Mouse (Mus musculus): ENCODE data around the gene Ss18l1.

The Ss18l1 gene

DNA sequence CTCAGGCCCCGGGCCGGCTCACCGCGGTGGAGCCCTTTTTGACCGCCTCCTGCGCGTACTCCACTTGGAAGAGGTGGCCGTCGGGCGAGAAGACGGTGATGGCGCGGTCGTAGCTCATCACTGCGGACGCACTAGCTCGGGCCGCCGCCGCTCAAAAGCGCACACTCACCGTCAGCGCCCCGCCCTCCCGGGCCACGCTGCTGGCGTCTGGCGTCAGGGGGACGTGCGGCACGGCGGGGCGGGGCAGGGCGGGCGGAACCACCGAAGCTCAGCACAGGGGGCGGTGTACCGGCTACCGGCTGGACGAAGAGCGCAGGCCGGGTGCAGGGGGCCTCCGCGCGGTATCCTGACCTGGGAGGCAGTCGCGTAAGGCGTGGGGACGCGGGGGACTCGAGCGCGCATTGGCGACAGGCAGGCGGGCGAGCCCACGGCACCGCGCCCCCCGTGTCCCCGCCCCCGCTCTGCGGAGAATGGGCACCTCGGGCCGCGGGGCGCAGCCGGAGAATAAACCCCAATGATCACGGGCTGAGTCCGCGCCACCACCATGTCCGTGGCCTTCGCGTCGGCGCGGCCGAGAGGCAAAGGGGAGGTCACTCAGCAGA lies at the start of gene Ss18l1, which contains the start of gene Psma7:
Ss18l1 (plus strand) TSS at position 254 of the 602 bp plus-strand sequence.
Psma7 (minus strand) TSS at position 178 of the 602 bp plus-strand sequence.
- no peak for TF ChIP-seq GATA4 (IDR thresholded peaks at IDR 0.05; ENCODE audit: insufficient replicate concordance, low read length)

DNA sequence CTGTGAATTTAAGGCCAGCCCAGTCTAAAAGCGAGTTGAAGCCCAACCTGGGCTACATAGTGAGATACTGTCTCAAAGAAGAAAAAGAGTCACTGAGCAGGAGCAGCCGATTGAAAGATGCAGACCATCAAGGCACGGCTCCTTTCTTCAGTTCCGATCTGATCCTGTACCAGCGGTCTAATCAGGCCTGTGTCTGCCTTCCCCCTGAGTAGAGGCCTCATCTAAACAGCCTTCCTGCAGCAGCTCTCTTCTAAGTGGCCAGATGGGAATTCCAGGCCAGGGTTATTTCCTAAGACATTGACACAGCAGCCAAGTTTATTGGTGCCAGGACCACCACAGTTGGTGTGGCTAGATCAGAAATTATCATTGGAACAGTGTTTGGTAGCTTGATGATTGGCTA lies 49.2 kb upstream of the Ss18l1 start:
- no peak for TF ChIP-seq GATA4 (IDR thresholded peaks at IDR 0.05; ENCODE audit: insufficient replicate concordance, low read length)

DNA sequence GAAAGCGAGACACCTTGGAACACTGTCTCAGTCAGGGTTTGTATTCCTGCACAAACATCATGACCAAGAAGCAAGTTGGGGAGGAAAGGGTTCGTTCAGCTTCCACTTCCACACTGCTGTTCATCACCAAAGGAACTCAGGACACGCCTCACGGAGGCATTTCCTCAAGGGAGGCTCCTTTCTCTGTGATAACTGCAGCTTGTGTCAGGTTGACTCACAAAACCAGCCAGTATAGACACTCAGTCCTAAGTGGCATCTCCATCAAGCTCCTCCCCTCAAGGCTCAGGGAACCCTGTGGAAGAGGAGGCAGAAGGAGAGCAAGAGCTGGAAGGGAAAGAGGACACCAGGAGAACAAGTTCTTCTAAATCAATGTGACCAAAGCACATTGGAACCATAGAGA lies 43.9 kb upstream of the Ss18l1 start:
- no peak for TF ChIP-seq GATA4 (IDR thresholded peaks at IDR 0.05; ENCODE audit: insufficient replicate concordance, low read length)

DNA sequence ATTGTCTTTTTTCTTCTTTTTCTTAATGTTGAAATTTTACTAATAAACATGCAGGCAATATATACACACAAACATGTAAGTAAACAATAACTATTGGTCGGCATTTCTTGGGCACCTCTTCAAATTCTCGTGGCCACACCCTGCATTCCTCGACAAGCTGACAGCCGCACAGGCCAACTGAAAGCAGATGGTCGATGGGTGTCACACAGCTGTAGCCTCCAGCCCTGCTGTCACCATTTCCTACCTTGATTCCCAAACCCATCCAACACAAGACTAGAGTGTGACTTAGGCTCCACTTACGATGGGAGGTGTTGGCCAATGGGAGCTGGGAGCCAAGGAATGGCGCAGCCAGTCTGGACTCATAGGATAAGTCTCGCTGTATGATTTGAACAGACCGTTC lies 40.7 kb upstream of the Ss18l1 start:
- no peak for TF ChIP-seq GATA4 (IDR thresholded peaks at IDR 0.05; ENCODE audit: insufficient replicate concordance, low read length)

DNA sequence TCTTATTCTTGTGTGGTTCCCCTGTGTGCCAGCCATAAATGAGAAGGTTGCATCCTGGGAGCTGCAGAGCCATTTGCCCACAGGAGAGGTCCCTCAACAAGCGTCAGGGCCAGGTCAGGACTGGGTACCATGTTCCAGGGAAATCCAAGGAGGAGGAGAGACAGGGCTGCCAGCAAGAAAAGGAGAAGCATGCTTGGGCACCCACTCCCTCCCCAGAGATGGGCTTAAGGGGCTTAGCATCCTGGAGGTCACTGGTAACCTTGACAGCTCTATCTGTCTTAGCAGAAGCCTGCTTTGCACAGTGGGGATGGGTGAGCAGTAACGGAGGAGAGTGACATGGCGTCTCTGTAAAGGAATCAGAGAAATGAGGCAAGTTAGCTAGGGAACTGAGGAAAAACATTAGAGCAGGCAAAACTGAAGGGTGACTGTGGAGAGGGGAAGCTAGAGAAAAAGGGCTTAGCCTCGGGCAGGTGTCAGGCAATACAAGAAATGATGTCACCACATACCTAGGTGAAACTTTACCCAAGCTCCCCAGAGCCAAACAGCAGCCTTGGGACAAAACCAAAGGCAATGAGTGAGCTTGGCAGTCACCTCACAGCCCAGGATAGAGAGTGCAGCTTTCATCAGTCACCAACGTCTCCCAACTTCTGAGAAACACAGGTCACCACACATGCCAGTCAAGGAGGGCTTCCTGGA lies 36.5 kb upstream of the Ss18l1 start:
- TF ChIP-seq GATA4 (IDR thresholded peaks at IDR 0.05; ENCODE audit: insufficient replicate concordance, low read length): no peak

DNA sequence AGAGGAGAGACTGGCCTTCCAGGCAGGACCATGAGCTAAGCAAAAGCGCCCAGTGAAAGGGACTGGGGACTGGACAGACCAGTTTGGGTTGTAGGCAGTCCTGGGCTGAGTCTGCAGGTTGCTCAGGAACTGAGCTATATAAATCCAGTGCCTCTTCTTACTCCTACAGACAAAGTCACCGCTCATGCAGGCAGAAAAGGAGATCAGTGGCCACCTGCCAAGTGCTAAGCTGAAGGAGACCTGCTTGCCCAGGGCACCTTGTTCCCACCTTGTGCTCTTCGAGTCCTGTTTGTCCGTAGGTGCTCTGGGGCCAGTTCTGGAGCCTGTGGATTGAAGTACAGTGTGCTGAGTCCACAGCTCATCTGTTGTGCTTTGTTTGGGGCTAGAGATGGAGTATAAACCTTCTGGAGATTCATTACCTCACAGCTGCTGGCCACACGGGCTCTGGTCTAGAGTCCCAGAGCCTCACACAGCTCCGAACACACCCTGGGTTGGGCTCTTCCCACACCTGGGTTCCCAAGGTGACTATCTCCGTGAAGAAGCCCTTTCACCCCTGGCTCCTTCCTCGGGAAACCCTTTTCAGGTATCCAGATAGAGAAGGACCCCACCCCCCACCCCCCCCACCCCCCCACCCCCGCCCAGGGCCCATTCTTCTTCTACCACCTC lies 35.8 kb upstream of the Ss18l1 start:
- no peak for TF ChIP-seq GATA4 (IDR thresholded peaks at IDR 0.05; ENCODE audit: insufficient replicate concordance, low read length)

DNA sequence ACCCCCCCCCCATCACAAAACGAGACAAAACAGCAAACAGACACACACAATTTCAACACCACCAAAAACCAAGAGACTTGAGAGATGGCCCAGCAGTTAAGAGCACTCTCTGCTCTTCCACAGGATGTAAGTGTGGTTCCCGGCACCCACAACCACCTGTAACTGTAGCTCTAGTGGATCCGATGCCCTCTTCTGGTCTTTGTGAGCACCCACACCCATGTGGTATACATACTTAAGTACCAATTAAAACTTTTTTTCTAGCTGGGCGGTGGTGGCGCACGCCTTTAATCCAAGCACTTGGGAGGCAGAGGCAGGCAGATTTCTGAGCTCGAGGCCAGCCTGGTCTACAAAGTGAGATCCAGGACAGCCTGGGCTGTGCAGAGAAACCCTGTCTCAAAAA lies 31.6 kb upstream of the Ss18l1 start:
- TF ChIP-seq GATA4 (IDR thresholded peaks at IDR 0.05; ENCODE audit: insufficient replicate concordance, low read length): no peak

DNA sequence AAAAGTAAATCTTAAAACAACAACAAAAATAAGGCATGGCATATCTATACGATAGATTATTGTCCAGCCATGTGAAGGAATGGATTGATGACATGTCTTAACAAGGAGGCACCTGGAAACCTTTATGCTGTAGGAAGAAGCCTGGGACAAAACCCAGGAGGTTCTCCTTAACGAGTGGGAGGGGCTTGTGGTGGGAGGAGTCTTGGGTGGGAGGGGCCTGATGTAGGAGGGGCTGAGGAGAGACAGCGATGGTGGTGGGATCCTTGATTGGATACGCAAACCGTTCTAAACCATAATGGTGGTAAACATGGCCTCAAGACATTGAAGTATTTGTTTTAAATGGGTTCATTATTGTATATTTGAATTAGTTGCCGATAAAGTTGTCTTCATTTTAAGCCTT lies 30.9 kb upstream of the Ss18l1 start:
- TF ChIP-seq GATA4 (IDR thresholded peaks at IDR 0.05; ENCODE audit: insufficient replicate concordance, low read length): no peak

DNA sequence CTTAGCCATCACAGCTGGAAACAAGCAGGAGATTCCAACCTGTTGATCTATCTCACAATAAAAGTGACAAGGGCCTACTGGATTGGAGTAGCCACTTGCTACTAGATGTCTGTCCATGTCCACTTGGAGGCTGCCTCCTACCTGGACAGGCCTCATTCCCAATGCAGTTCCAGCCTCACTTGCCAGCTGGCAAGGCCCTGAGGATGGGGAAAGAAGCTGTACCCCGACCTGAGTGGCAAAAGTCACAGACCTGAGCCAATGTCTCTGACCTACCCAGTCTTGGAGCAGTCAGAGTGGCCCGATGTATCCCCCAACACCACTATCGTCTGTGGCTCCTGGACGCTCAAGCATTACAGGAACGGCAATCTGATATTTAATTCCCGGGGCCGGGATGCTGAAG lies 28.6 kb upstream of the Ss18l1 start:
- no peak for TF ChIP-seq GATA4 (IDR thresholded peaks at IDR 0.05; ENCODE audit: insufficient replicate concordance, low read length)

DNA sequence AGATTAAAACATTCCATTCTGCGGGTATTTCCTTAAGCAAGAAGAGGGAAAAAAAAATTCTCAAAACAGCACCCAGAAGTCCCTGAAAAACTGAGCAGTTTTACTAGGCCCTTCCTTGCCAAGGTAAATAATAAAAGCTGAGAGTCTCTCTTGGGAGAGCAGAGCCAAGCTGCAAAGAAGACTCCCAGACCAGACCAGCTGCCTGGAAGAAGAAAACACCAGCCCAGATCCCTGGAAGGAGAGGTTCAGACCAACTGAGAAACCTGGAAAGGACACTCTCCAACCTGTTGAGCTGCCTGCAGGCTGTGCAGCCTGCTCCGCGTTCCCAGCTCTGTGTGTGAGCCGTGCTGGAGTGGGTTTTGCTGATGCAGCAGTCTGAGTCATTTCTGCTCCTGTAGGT lies 24.7 kb upstream of the Ss18l1 start:
- TF ChIP-seq GATA4 (IDR thresholded peaks at IDR 0.05; ENCODE audit: insufficient replicate concordance, low read length): no peak

DNA sequence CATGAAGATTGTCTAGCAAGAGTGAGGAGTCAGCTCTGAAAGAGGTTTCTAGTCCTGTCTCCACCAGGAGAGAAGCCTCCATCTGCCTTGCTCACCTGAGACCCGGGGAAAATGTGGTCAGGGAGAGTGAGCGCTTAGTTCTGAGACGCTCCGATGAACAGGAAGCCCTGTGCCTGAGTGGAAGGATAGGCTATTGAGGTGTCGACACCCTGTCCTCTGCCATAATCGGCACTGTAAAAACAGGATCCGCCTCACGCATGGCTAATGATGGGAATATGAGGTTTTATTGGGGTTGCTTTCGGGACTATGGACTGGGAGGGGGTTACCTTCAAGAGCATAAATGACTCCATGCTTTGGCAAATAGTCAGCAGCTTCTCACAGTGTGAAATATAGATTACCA lies 23.7 kb upstream of the Ss18l1 start:
- no peak for TF ChIP-seq GATA4 (IDR thresholded peaks at IDR 0.05; ENCODE audit: insufficient replicate concordance, low read length)

DNA sequence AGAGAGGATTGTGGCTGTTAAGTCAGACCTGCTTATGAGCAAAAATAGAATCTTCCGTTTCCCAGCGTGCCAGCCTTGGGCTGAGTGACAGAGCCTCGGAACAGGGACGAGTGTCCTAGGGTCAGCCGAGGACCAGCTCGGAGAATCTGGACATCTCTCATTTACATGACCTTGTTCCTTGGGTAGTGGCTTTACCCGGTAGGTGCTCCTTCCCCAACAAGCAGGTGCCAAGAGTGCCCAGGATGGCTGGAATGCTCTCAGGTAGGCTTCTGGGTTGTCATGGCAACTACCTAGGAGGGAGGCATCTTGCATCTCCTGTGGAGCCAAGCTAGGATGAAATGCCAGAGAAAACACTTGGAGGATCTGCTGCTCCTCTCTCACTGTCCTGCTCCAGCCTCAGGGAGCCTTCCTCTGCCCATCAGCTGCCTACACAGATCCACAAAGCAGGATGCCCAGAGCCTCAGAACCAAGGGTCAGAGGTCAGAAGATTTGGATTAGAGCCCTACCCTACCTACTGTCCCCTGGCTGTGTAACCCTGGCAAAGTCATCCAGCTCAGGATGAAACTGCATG lies 22.1 kb upstream of the Ss18l1 start:
- no peak for TF ChIP-seq GATA4 (IDR thresholded peaks at IDR 0.05; ENCODE audit: insufficient replicate concordance, low read length)

DNA sequence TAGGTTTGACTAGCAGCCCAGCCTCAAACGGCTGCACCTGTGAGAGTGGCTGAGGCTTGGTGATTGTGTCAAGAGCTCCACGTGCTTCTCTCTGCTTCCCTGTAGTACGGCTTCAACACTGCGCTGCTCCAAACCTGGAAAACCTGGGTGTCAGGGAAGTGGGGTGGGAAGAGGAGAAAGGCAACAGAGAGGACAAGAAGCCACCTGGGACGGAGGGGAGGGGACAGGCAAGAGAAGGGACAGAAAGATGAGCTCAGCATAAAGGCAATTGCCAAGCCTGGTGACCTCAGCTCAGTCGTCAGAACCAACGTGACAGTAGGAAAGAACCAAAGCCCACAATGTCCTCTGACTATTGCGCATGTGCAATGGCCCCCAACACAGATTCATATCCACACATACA lies 21.4 kb upstream of the Ss18l1 start:
- no peak for TF ChIP-seq GATA4 (IDR thresholded peaks at IDR 0.05; ENCODE audit: insufficient replicate concordance, low read length)

DNA sequence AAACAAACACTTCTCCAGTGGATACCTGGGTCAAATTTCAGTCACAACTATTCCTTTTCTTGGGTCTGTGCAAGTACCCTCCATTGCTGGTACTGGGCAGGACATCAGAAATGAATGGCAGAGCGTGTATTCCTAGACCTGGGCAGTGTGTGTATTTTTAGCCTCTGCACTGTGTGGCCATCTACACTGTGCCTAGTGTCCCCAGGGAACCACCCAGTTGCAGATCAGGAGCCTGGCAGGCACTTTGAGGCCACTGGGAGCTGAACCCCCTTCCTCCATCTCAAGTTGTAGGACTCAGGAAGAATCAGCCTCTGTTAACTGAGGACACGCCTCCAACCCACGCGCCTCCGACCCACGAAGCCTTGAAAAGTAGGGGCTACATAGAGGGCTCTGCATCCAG lies 19.6 kb upstream of the Ss18l1 start:
- no peak for TF ChIP-seq GATA4 (IDR thresholded peaks at IDR 0.05; ENCODE audit: insufficient replicate concordance, low read length)

DNA sequence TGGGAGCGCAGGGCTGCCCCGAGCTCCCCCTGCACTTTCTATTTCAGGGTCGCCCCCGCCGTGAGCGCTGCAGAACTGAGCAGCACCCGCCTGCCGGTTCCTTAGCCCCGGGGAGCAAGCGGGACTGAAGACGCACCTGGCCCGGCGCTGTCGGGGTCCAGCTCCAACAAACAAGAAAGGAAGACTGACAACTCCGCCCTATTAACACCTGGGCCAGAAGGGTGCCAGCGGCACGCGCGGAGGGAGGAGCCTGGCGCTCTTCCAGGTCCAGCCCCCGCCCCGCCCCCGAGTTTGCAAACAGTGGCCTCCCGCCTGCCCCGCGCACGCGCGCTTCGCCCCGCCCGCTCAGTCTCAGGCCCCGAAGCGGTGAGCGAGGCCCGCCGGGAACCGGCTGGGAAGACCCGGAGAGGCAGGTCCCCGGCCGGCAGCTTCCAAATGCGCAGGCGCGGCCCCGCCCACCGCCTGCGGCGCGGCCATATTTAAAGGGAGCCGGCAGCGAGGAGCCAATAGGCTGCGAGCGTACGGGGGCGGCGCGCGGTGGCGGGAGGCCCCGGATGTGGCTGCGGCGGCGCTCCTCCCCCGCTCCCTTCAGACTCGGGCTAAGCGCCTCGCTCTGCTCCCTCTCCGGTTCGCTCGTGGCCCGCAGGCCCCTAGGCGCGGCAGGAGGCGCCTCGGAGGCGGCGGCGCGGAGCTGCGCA lies 17.8 kb upstream of the Ss18l1 start, which contains the start of gene Lsm14b:
Lsm14b (plus strand) TSS at position 587 of the 698 bp plus-strand sequence.
- TF ChIP-seq GATA4 (IDR thresholded peaks at IDR 0.05; ENCODE audit: insufficient replicate concordance, low read length): no peak
